Mouse (Mus musculus) lung, postnatal 14 days (tissue): Measurements from ENCODE around the gene Rbl1.

ENCODE experiments used
- DNase-seq: peaks from one replicate; pipeline ENCODE4 v3.0.0; 2021

Rbl1 gene

GRCm38 (mm10) chr2:157132686-157133540, 71.4 kb downstream of the Rbl1 start:
- DNase-seq, result no peak

GRCm38 (mm10) chr2:157132086-157132485, 72.2 kb downstream of the Rbl1 start:
- no peak for DNase-seq

- DNase-seq, result no peak
Measured at GRCm38 (mm10) chr2:157130813-157131514, 73.4 kb downstream of the Rbl1 start.

DNA sequence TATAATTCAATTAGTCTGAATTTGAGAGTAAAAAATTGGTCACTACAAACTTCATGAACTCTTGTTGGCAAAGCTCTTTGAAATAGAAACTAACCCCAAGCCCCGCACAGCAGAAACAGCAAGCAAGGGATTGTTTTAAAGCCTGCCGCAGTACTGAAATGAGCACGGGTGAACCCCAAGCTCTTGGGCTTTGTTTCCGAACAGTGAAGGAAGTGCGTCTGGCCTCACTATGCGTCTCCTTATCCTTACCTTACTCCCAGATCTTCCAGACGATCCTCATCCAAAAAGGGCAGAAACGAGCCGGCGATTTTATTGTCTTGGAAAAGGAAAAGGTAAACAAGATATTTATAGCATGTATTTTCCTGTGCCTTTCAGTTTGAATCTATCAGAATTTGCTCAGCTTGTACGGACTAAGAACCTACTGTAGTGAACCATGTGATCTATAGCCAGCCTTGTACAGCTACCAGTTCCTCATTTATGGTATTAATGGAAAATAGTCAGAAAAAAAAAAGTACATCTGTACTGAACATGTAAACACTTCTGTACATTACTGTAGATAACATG, 74.7 kb downstream of the Rbl1 start:
- no peak for DNase-seq

DNA sequence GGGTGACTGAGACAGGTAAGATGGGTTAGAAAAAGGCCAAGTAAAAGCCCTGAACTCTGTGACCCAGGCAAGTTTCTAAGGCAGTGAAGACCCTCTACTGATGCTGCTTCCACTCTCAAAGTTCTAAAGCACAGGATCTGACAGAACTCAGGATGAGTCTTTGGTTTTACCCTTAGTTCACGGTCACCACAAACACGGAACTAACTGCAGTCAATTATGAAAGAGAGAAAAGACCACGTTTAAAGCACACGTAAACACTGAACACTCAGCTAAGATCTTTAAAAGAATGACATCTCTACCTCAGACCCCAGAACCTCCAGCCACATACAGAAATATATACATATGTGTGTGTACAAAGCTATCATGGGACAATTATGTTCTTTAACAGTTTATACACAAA, 75.2 kb downstream of the Rbl1 start:
- no peak for DNase-seq

- DNase-seq, result peak; percentile 46
Measured at GRCm38 (mm10) chr2:157128072-157128471, 76.3 kb downstream of the Rbl1 start.

GRCm38 (mm10) chr2:157127370-157127769, 77.0 kb downstream of the Rbl1 start:
- no peak for DNase-seq

GRCm38 (mm10) chr2:157125246-157125645, 79.1 kb downstream of the Rbl1 start:
- DNase-seq, result no peak

- DNase-seq, result no peak
Measured at GRCm38 (mm10) chr2:157121766-157122165, 82.6 kb downstream of the Rbl1 start.

GRCm38 (mm10) chr2:157119075-157119474, 85.3 kb downstream of the Rbl1 start:
- no peak for DNase-seq

DNA sequence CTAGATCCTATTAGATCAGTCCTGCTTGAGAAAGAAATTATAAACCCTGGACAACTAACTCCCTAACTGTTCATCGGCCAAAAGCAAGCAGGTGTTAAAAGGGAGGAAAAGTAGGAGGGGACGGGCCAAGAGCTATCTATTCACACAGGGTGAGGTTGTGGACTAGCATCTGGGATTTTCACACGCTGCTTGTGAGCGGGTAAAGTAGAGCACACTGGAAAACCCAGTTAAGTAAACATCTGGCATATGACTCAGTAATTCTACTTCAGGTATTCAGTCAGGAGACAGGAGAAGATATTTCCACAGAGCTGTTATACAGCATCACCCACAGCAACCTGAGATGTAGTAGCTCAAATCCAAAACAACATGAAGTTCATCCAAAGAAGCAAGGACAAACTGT, 85.8 kb downstream of the Rbl1 start:
- DNase-seq, result no peak

- no peak for DNase-seq
Measured at GRCm38 (mm10) chr2:157116964-157117363, 87.4 kb downstream of the Rbl1 start.

DNA sequence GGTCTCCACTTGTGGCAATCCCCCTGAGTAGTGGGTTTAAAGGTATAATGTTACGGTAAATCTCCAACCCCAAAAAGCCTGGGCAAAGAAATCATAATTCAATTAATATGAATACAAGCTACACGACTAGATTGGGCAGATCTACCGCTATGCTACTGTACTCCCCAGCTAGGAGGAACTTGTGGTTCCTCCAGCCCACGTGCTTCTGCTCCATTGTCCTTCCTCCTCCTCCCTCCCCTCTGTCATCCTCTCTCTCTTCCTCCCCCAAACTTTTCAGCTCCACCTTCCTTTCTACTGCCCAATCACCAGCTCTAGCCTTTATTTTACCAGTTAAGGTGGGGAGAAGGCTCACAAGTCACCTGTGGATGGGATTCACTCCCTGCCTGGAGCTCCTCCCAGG, 96.1 kb downstream of the Rbl1 start:
- DNase-seq, result no peak

GRCm38 (mm10) chr2:157104454-157104853, 99.9 kb downstream of the Rbl1 start:
- DNase-seq, result no peak

DNA sequence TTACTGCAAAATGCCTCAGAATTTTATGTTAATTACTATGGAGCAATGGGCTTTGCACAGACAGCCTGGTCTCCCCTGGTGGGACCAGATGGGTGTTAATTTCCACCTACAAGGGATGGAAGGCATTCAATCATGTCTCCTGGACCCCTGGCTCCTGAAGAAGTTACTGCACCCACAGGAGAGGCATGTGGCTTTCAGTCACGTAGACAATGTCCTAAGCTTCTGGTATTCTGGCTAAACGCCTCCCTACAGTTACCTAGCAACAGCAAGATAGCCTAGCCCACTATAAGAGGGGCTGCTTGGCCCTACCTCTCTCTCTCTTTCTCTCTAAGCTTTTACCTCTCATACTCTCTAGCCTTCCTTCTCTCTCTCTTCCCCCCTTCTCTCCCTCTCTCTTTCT, 102.1 kb downstream of the Rbl1 start:
- DNase-seq, result no peak

- DNase-seq, result no peak
Measured at GRCm38 (mm10) chr2:157101650-157102049, 102.7 kb downstream of the Rbl1 start.

DNA sequence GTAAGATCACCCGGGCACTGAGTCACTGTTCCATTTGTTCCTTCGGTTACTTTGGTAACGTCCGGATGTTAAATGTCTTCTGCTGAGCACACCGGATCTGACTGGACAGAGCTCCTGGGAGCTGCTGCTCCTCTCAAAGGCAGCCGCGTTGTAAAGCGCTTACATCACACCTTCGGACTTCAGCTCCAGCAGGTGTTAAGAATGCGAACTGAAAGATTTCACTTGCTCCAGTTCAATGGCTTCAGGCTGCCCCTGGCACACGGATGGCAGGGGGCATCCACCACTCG, 104.1 kb downstream of the Rbl1 start:
- DNase-seq, result no peak

DNA sequence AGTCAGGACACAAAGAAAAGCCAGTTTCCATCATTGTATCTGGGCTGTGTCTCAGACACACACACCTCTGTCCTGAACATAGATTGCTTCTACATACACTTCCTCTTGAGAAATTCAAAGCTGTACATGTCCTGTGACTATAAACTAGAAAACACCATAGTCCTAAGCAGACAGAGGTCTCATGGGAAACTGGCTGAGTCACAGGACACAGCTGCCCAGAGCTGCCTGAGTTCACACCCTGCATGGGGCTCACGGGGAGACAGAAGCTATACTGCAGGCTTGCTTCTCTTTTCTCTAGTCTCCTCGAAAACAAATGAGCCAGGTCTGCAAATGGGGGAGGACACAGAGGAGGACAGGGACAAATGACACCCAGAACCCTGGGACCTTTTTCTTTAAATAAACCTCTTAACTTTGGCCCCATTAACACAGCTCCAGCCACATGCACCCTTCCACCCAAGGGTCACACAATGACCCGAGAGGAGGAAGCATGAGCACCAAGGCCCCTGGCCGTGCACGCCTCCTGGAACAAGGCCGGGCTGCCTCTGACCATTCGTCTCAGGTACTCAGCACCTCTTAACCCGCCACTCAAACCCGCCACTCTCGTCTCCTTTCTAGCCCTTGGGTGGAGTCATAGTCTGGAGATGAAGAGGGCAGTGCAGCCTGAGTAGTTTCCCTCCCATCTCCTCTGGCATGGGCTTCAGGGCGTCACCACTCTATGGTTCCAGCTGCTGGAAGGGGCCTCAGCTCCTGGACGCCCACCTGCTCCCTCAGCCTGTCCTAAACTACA, 104.6 kb downstream of the Rbl1 start:
- DNase-seq, result peak; percentile 57
